Mouse (Mus musculus) bone marrow macrophage, adult 2 months (primary cell): ENCODE results near the gene Soat1.

Experiments used
- CTCF ChIP-seq: IDR thresholded peaks from 2 replicates; pipeline ENCODE4 v1.5.1; 2012; ENCODE audit warnings: low read depth, mild to moderate bottlenecking, low read length, moderate library complexity
- POLR2A ChIP-seq: IDR thresholded peaks from 2 replicates; pipeline ENCODE4 v1.6.1; 2012; ENCODE audit warnings: mild to moderate bottlenecking, low read depth, low read length, borderline replicate concordance

DNA sequence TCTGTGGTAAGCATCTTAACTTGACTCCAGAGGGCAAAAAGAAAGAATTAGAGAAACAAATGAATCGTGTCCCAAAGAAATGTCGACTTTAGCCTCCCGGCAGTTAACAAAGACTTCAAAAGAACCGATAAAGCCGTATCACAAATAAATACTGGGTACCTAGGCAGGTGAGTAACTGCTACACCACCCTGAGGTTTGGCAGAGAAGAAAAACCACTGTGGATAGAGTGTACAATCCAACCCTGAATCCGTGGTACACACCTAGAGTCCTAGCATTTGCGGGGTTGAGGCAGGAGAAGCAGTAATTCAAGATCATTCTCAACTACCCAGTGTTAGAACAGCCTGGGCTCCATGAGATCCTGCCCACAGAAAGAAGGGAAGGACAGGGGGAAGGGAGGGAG is 2.2 kb downstream of the Soat1 start:
- TF ChIP-seq POLR2A (no peak), CTCF (no peak)
